Mouse (Mus musculus) CH12.LX (cell line): ENCODE measurements at regions not wholly inside any gene's neighbourhood (a gene's known extent, or its start where the extent isn't known, plus 50 kb on each side); places are given as distances from the start of the nearest gene placed in this dataset.

Experiments
- CHD2 ChIP-seq: IDR thresholded peaks from 2 replicates; pipeline ENCODE4 v1.6.1; 2011; ENCODE audit warnings: low read length, improper control_type of control experiment
- CTCF ChIP-seq, 2 experiments: IDR thresholded peaks in 1 of 2; conservative IDR thresholded peaks in 1 of 2; 2 replicates each; pipeline ENCODE4 v1.5.1; 2011 to 2012; ENCODE audit warnings: low read depth in 2 of 2, low read length in 2 of 2, improper control_type of control experiment in 1 of 2, inconsistent platforms in 1 of 2, mild to moderate bottlenecking in 1 of 2, moderate library complexity in 1 of 2
- TCF12 ChIP-seq: IDR thresholded peaks from 2 replicates; pipeline ENCODE4 v1.6.1; 2014; ENCODE audit warnings: low read depth, mild to moderate bottlenecking, inconsistent platforms, low read length, improper control_type of control experiment

DNA sequence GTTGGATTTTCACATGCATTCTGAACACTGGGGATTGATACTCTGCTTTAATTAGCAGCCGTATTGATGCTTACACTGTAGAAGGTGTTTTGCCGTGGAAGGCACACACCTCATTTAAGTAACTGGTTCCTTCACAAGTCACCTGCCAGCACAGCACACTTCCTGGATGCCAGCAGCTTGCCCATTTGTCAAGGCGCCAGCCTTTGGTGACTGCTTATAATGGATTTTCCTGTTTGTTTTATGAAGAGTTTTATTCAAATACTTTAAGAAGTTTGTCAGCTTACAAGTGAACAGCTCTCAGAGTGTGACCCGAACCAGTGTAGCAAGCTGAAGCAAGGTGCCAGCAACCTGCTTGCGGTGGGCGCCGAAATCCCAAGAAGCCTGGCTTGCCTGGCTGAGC, 301.0 kb upstream of the Nr2f1 start:
- TF ChIP-seq TCF12 (no peak), CTCF (conservative IDR thresholded peaks at IDR 0.05 in 1 of 2, IDR thresholded peaks at IDR 0.05 in 1 of 2; ENCODE audit: low read depth in 2 of 2, low read length in 2 of 2) (no peak), CHD2 (no peak)
